Mouse (Mus musculus): Measurements from ENCODE around the gene Majin. TPM values are rescaled to one million over a fixed set of nuclear protein-coding genes. Genes with fewer than 3 reads are reported as not detected.
A peak's percentile ranks its signal among the peaks of the same experiment; 100 is the strongest.

Majin gene
- polyA plus RNA-seq, 1 experiment from 2014 or later, result not detected

GRCm38 (mm10) chr19:6270661-6271060 lies 86.5 kb downstream of the Majin start:
- H3K4me1 ChIP-seq (ENCODE audit: control insufficient read depth, insufficient read depth, low read length), result peaks cover under 1% of the 10 kb centered on the region; the same call in 1 of the 2 replicates
- 44% methylated on average over 9 of the region's 9 CpGs for WGBS (ENCODE audit: insufficient replicate concordance)
- no peak for ATAC-seq (replicated peaks; ENCODE audit: insufficient number of reproducible peaks, low FRiP score, low TSS enrichment)
- H3K27me3 ChIP-seq (ENCODE audit: control insufficient read depth, insufficient read depth, low read length), result 0 out of 2 replicates have a peak, but pooled peaks cover 3% of the 10 kb centered on the region
- H3K4me2 ChIP-seq, result no peak overlapping the region
- H3K27ac ChIP-seq (ENCODE audit: low read depth, low read length), result no peak overlapping the region
- H3K36me3 ChIP-seq (ENCODE audit: control insufficient read depth, insufficient read depth, low read length), result no peaks in the 10 kb centered on the region
- H3K9me3 ChIP-seq (replicated peaks; ENCODE audit: control insufficient read depth, low read length), result no peaks in the 10 kb centered on the region
- H3K9ac ChIP-seq (ENCODE audit: low read depth, low read length), result peak overlapping the region; percentile 36; the same call in 1 of the 2 replicates
- no peak overlapping the region for H3K4me3 ChIP-seq (ENCODE audit: low read depth, low read length)

- Histone ChIP-seq H3K4me1 (ENCODE audit: control insufficient read depth, insufficient read depth, low read length) (peaks cover 3% of the 10 kb centered on the region; the same call in 1 of the 2 replicates), H3K9ac (ENCODE audit: low read depth, low read length) (peak overlapping the region; percentile 36; the same call in 1 of the 2 replicates), H3K9me3 (replicated peaks; ENCODE audit: control insufficient read depth, low read length) (no peaks in the 10 kb centered on the region), H3K27me3 (ENCODE audit: control insufficient read depth, insufficient read depth, low read length) (0 out of 2 replicates have a peak, but pooled peaks cover 3% of the 10 kb centered on the region), H3K36me3 (ENCODE audit: control insufficient read depth, insufficient read depth, low read length) (no peaks in the 10 kb centered on the region), H3K27ac (ENCODE audit: low read depth, low read length) (no peak overlapping the region), H3K4me2 (no peak overlapping the region), H3K4me3 (ENCODE audit: low read depth, low read length) (no peak overlapping the region)
- no peak for ATAC-seq (replicated peaks; ENCODE audit: insufficient number of reproducible peaks, low FRiP score, low TSS enrichment)
- WGBS (ENCODE audit: insufficient replicate concordance), result 28% methylated on average over 8 of the region's 8 CpGs
Observed at GRCm38 (mm10) chr19:6271206-6271605, 87.0 kb downstream of the Majin start.

- 63% methylated on average over 7 of the region's 7 CpGs for WGBS (ENCODE audit: insufficient replicate concordance)
- Histone ChIP-seq H3K36me3 (ENCODE audit: control insufficient read depth, insufficient read depth, low read length) (no peaks in the 10 kb centered on the region), H3K4me2 (no peak overlapping the region), H3K27me3 (ENCODE audit: control insufficient read depth, insufficient read depth, low read length) (0 out of 2 replicates have a peak, but pooled peaks cover 2% of the 10 kb centered on the region), H3K9ac (ENCODE audit: low read depth, low read length) (no peak overlapping the region), H3K9me3 (replicated peaks; ENCODE audit: control insufficient read depth, low read length) (no peaks in the 10 kb centered on the region), H3K27ac (ENCODE audit: low read depth, low read length) (no peak overlapping the region), H3K4me3 (ENCODE audit: low read depth, low read length) (no peak overlapping the region), H3K4me1 (ENCODE audit: control insufficient read depth, insufficient read depth, low read length) (peaks cover 3% of the 10 kb centered on the region; the same call in 1 of the 2 replicates)
- no peak for ATAC-seq (replicated peaks; ENCODE audit: insufficient number of reproducible peaks, low FRiP score, low TSS enrichment)
Observed at GRCm38 (mm10) chr19:6272053-6272452, 87.9 kb downstream of the Majin start.

- Histone ChIP-seq H3K27ac (ENCODE audit: low read depth, low read length) (no peak overlapping the region; the same call in 1 of the 2 replicates), H3K9ac (ENCODE audit: low read depth, low read length) (no peak overlapping the region), H3K36me3 (ENCODE audit: control insufficient read depth, insufficient read depth, low read length) (no peaks in the 10 kb centered on the region), H3K4me2 (no peak overlapping the region), H3K9me3 (replicated peaks; ENCODE audit: control insufficient read depth, low read length) (no peaks in the 10 kb centered on the region), H3K27me3 (ENCODE audit: control insufficient read depth, insufficient read depth, low read length) (no peaks in the 10 kb centered on the region), H3K4me3 (ENCODE audit: low read depth, low read length) (no peak overlapping the region), H3K4me1 (ENCODE audit: control insufficient read depth, insufficient read depth, low read length) (peaks cover 4% of the 10 kb centered on the region)
- no peak for ATAC-seq (replicated peaks; ENCODE audit: insufficient number of reproducible peaks, low FRiP score, low TSS enrichment)
- WGBS (ENCODE audit: insufficient replicate concordance), result 65% methylated on average over 4 of the region's 4 CpGs
Observed at GRCm38 (mm10) chr19:6272738-6273137, 88.5 kb downstream of the Majin start.

GRCm38 (mm10) chr19:6273592-6273991 lies 89.4 kb downstream of the Majin start:
- H3K27ac ChIP-seq (ENCODE audit: low read depth, low read length), result no peak overlapping the region; the same call in 1 of the 2 replicates
- H3K27me3 ChIP-seq (ENCODE audit: control insufficient read depth, insufficient read depth, low read length), result no peaks in the 10 kb centered on the region
- H3K4me1 ChIP-seq (ENCODE audit: control insufficient read depth, insufficient read depth, low read length), result peaks cover 11% of the 10 kb centered on the region
- H3K9me3 ChIP-seq (replicated peaks; ENCODE audit: control insufficient read depth, low read length), result no peaks in the 10 kb centered on the region
- H3K4me3 ChIP-seq (ENCODE audit: low read depth, low read length), result no peak overlapping the region
- WGBS (ENCODE audit: insufficient replicate concordance), result 86% methylated on average over 4 of the region's 4 CpGs
- no peaks in the 10 kb centered on the region for H3K36me3 ChIP-seq (ENCODE audit: control insufficient read depth, insufficient read depth, low read length)
- H3K4me2 ChIP-seq, result no peak overlapping the region
- H3K9ac ChIP-seq (ENCODE audit: low read depth, low read length), result no peak overlapping the region
- ATAC-seq (replicated peaks; ENCODE audit: insufficient number of reproducible peaks, low FRiP score, low TSS enrichment), result no peak

MicroRNA genes within 50 kb of the gene (microRNA counts, 519-probe panel; counts per million panel counts)
- microRNA mmu-miR-192, result 32.2 counts per million

Small RNA genes lying within 50 kb of the gene (microRNA-seq; reads per million reads assigned to microRNA genes)
- gene Mir192 (ENCODE audit: borderline number of aligned reads), result 84.1 reads per million, percentile 62 among the genes with 10 or more reads in this experiment
- gene Mir194-2 (ENCODE audit: borderline number of aligned reads), result 51.9 reads per million, percentile 59 among the genes with 10 or more reads in this experiment

Other genes starting within 250 kb of the Majin start
- 58.9 and 59.2 TPM in 2 replicates for gene Pola2, start 220.2 kb upstream of the Majin start, polyA plus RNA-seq (2014; fragmentation: Nextera tagmentation; extraction: Ambion mirVana)
- not detected in 2 replicates for gene Slc22a20, start 198.2 kb upstream of the Majin start, polyA plus RNA-seq (2014; fragmentation: Nextera tagmentation; extraction: Ambion mirVana)
- gene Capn1, start 168.5 kb upstream of the Majin start, polyA plus RNA-seq (2014; fragmentation: Nextera tagmentation; extraction: Ambion mirVana), result 7.7 and 8.5 TPM in 2 replicates
- gene Syvn1, start 137.8 kb upstream of the Majin start, polyA plus RNA-seq (2014; fragmentation: Nextera tagmentation; extraction: Ambion mirVana), result 19.5 and 22.1 TPM in 2 replicates
- gene Mrpl49, start 126.6 kb upstream of the Majin start, polyA plus RNA-seq (2014; fragmentation: Nextera tagmentation; extraction: Ambion mirVana), result 70.7 and 75.3 TPM in 2 replicates
- gene Fau, start 126.5 kb upstream of the Majin start, polyA plus RNA-seq (2014; fragmentation: Nextera tagmentation; extraction: Ambion mirVana), result 586 and 633 TPM in 2 replicates
- 27.1 and 27.5 TPM in 2 replicates for gene Znhit2, start 123.2 kb upstream of the Majin start, polyA plus RNA-seq (2014; fragmentation: Nextera tagmentation; extraction: Ambion mirVana)
- gene Tm7sf2, start 116.0 kb upstream of the Majin start, polyA plus RNA-seq (2014; fragmentation: Nextera tagmentation; extraction: Ambion mirVana), result 10.1 and 11.9 TPM in 2 replicates
- 38.9 and 43.7 TPM in 2 replicates for gene Vps51, start 107.2 kb upstream of the Majin start, polyA plus RNA-seq (2014; fragmentation: Nextera tagmentation; extraction: Ambion mirVana)
- gene Tmem262, start 104.4 kb upstream of the Majin start, polyA plus RNA-seq (2014; fragmentation: Nextera tagmentation; extraction: Ambion mirVana), result not detected in 2 replicates
- gene Gm28374, start 102.1 kb upstream of the Majin start, polyA plus RNA-seq (2014; fragmentation: Nextera tagmentation; extraction: Ambion mirVana), result 0.36 TPM in 1 of 2 replicates, not detected in the other
- gene Zfpl1, start 99.4 kb upstream of the Majin start, polyA plus RNA-seq (2014; fragmentation: Nextera tagmentation; extraction: Ambion mirVana), result 51.2 and 56.2 TPM in 2 replicates
- gene Cdca5, start 99.4 kb upstream of the Majin start, polyA plus RNA-seq (2014; fragmentation: Nextera tagmentation; extraction: Ambion mirVana), result 31.1 and 33.4 TPM in 2 replicates
- 0.48 and 1.0 TPM in 2 replicates for gene AC131692.1, start 90.0 kb upstream of the Majin start, polyA plus RNA-seq (2014; fragmentation: Nextera tagmentation; extraction: Ambion mirVana)
- 0.23 and 0.40 TPM in 2 replicates for gene Naaladl1, start 78.6 kb upstream of the Majin start, polyA plus RNA-seq (2014; fragmentation: Nextera tagmentation; extraction: Ambion mirVana)
- 38.1 and 41.0 TPM in 2 replicates for gene Sac3d1, start 65.7 kb upstream of the Majin start, polyA plus RNA-seq (2014; fragmentation: Nextera tagmentation; extraction: Ambion mirVana)
- gene Snx15, start 56.1 kb upstream of the Majin start, polyA plus RNA-seq (2014; fragmentation: Nextera tagmentation; extraction: Ambion mirVana), result 22.6 and 25.5 TPM in 2 replicates
- not detected in 2 replicates for gene Batf2, start 43.4 kb upstream of the Majin start, polyA plus RNA-seq (2014; fragmentation: Nextera tagmentation; extraction: Ambion mirVana)
- 61.8 and 73.8 TPM in 2 replicates for gene Arl2, start 42.8 kb upstream of the Majin start, polyA plus RNA-seq (2014; fragmentation: Nextera tagmentation; extraction: Ambion mirVana)
- gene Gpha2, start 42.0 kb downstream of the Majin start, polyA plus RNA-seq (2014; fragmentation: Nextera tagmentation; extraction: Ambion mirVana), result 0.29 TPM in 1 of 2 replicates, not detected in the other
- 22.2 and 27.7 TPM in 2 replicates for gene Ppp2r5b, start 51.5 kb downstream of the Majin start, polyA plus RNA-seq (2014; fragmentation: Nextera tagmentation; extraction: Ambion mirVana)
- 6.1 and 8.4 TPM in 2 replicates for gene Atg2a, start 57.3 kb downstream of the Majin start, polyA plus RNA-seq (2014; fragmentation: Nextera tagmentation; extraction: Ambion mirVana)
- 70.0 and 82.8 TPM in 2 replicates for gene Ehd1, start 92.3 kb downstream of the Majin start, polyA plus RNA-seq (2014; fragmentation: Nextera tagmentation; extraction: Ambion mirVana)
- 0.44 and 0.74 TPM in 2 replicates for gene Cdc42bpg, start 122.1 kb downstream of the Majin start, polyA plus RNA-seq (2014; fragmentation: Nextera tagmentation; extraction: Ambion mirVana)
- 31.8 and 35.1 TPM in 2 replicates for gene Men1, start 150.6 kb downstream of the Majin start, polyA plus RNA-seq (2014; fragmentation: Nextera tagmentation; extraction: Ambion mirVana)
- gene Map4k2, start 156.7 kb downstream of the Majin start, polyA plus RNA-seq (2014; fragmentation: Nextera tagmentation; extraction: Ambion mirVana), result 9.6 and 10.1 TPM in 2 replicates
- gene Sf1, start 179.3 kb downstream of the Majin start, polyA plus RNA-seq (2014; fragmentation: Nextera tagmentation; extraction: Ambion mirVana), result 106 and 124 TPM in 2 replicates
- gene Pygm, start 200.0 kb downstream of the Majin start, polyA plus RNA-seq (2014; fragmentation: Nextera tagmentation; extraction: Ambion mirVana), result 149 and 178 TPM in 2 replicates
- gene Rasgrp2, start 215.0 kb downstream of the Majin start, polyA plus RNA-seq (2014; fragmentation: Nextera tagmentation; extraction: Ambion mirVana), result 41.5 and 42.7 TPM in 2 replicates
- 1.5 and 1.6 TPM in 2 replicates for gene Nrxn2, start 234.3 kb downstream of the Majin start, polyA plus RNA-seq (2014; fragmentation: Nextera tagmentation; extraction: Ambion mirVana)